Mouse (Mus musculus) cortical plate, adult 2 months (tissue): ENCODE measurements around the gene Tnpo2.

Experiments
- CTCF ChIP-seq: fragments of 200-500 bp; IDR thresholded peaks from 2 replicates; pipeline ENCODE4 v1.5.1; 2011; ENCODE audit warnings: mild to moderate bottlenecking, control low read depth, low read length; ENCODE audit not compliant: insufficient read depth; ENCODE audit errors: extremely low read depth
- POLR2A ChIP-seq: fragments of 200-500 bp; IDR thresholded peaks from 2 replicates; pipeline ENCODE4 v1.6.1; 2011; ENCODE audit warnings: mild to moderate bottlenecking, low read length, control low read depth; ENCODE audit not compliant: insufficient read depth; ENCODE audit errors: extremely low read depth

- TF ChIP-seq CTCF (no peak), POLR2A (no peak)
Measured at GRCm38 (mm10) chr8:85016724-85017123, 20.0 kb upstream of the Tnpo2 start.
